Mouse (Mus musculus) lung, adult 2 months (tissue): Measurements from ENCODE around the gene Gm5089. TPM values are rescaled to one million over a fixed set of nuclear protein-coding genes. Genes with fewer than 3 reads are reported as not detected.

Experiments used
- DNase-seq: peaks from one replicate; pipeline ENCODE4 v3.0.0; 2022
- H3K4me1 ChIP-seq: fragments of 200-500 bp; 2 replicates; pipeline ENCODE4 v1.6.1; 2011; ENCODE audit warnings: low read length; ENCODE audit not compliant: control insufficient read depth, insufficient read depth
- H3K4me3 ChIP-seq: fragments of 200-500 bp; replicated peaks from 2 replicates; pipeline ENCODE3; 2011; ENCODE audit warnings: low read depth, mild to moderate bottlenecking, control low read depth, low read length; ENCODE audit errors: extremely low read depth
- CTCF ChIP-seq: fragments of 200-500 bp; IDR thresholded peaks from 2 replicates; pipeline ENCODE4 v1.5.1; 2011; ENCODE audit warnings: mild to moderate bottlenecking, low read length, control low read depth; ENCODE audit not compliant: insufficient read depth
- POLR2A ChIP-seq: fragments of 200-500 bp; IDR thresholded peaks from 2 replicates; pipeline ENCODE4 v1.6.1; 2011; ENCODE audit warnings: low read depth, mild to moderate bottlenecking, control low read depth, low read length, borderline replicate concordance; ENCODE audit errors: extremely low read depth
- WGBS: fragments of 180-500 bp; shearing (Covaris S2); methylation state at CpG from one replicate; pipeline ENCODE4 v1.1.7; 2018; 5-methylcytosine and 5-hydroxymethylcytosine counted together
- polyA plus RNA-seq: library from polyadenylated mRNA; depleted of rRNA; stranded (reverse); fragments of >200 nt; gene quantifications from 2 replicates; pipeline ENCODE4 v1.2.3, GENCODE M21; 2012

The Gm5089 gene
- polyA plus RNA-seq, 1 experiment = not detected

- H3K4me3 ChIP-seq = no peak overlapping the region
- H3K4me1 ChIP-seq = no peaks in the 10 kb centered on the region
- TF ChIP-seq POLR2A = no peak
- no peak for TF ChIP-seq CTCF
- DNase-seq = no peak
- WGBS = 88% methylated on average over 2 of the region's 2 CpGs
Observed at GRCm38 (mm10) chr14:122414786-122415185, 36.1 kb downstream of the Gm5089 start.

- TF ChIP-seq POLR2A = no peak
- no peak for TF ChIP-seq CTCF
- no peaks in the 10 kb centered on the region for H3K4me1 ChIP-seq
- DNase-seq = no peak
- WGBS = 75% methylated on average over 2 of the region's 2 CpGs
- H3K4me3 ChIP-seq = no peak overlapping the region
Observed at GRCm38 (mm10) chr14:122413542-122413928, 37.4 kb downstream of the Gm5089 start.

- DNase-seq = no peak
- TF ChIP-seq CTCF = no peak
- no peak for TF ChIP-seq POLR2A
- Histone ChIP-seq H3K4me1 (no peaks in the 10 kb centered on the region), H3K4me3 (no peak overlapping the region)
- 75% methylated on average over 2 of the region's 2 CpGs for WGBS
Observed at GRCm38 (mm10) chr14:122412841-122413541, 37.9 kb downstream of the Gm5089 start.

GRCm38 (mm10) chr14:122406541-122407219 lies 44.2 kb downstream of the Gm5089 start:
- H3K4me3 ChIP-seq = no peak overlapping the region
- WGBS = 2% methylated on average over 58 of the region's 58 CpGs
- no peaks in the 10 kb centered on the region; the same call in 1 of the 2 replicates for H3K4me1 ChIP-seq
- TF ChIP-seq CTCF (no peak), POLR2A (no peak)
- DNase-seq = no peak

- 5% methylated on average over 18 of the region's 18 CpGs for WGBS
- Histone ChIP-seq H3K4me1 (no peaks in the 10 kb centered on the region; the same call in 1 of the 2 replicates), H3K4me3 (no peak overlapping the region)
- no peak for DNase-seq
- TF ChIP-seq CTCF (no peak), POLR2A (no peak)
Observed at GRCm38 (mm10) chr14:122405897-122406540, 44.9 kb downstream of the Gm5089 start.

GRCm38 (mm10) chr14:122405236-122405635 lies 45.7 kb downstream of the Gm5089 start:
- Histone ChIP-seq H3K4me3 (no peak overlapping the region), H3K4me1 (no peaks in the 10 kb centered on the region; the same call in 1 of the 2 replicates)
- TF ChIP-seq POLR2A (no peak), CTCF (no peak)
- 71% methylated on average over 12 of the region's 12 CpGs for WGBS
- DNase-seq = no peak

GRCm38 (mm10) chr14:122404596-122405154 lies 46.2 kb downstream of the Gm5089 start:
- 88% methylated on average over 7 of the region's 7 CpGs for WGBS
- no peak for DNase-seq
- TF ChIP-seq CTCF = no peak
- TF ChIP-seq POLR2A = no peak
- Histone ChIP-seq H3K4me3 (no peak overlapping the region), H3K4me1 (no peaks in the 10 kb centered on the region; the same call in 1 of the 2 replicates)

- Histone ChIP-seq H3K4me3 (no peak overlapping the region), H3K4me1 (no peaks in the 10 kb centered on the region; the same call in 1 of the 2 replicates)
- WGBS = 81% methylated on average over 3 of the region's 3 CpGs
- no peak for DNase-seq
- no peak for TF ChIP-seq CTCF
- TF ChIP-seq POLR2A = no peak
Observed at GRCm38 (mm10) chr14:122403422-122403940, 47.4 kb downstream of the Gm5089 start.

- H3K4me1 ChIP-seq = no peaks in the 10 kb centered on the region; the same call in 1 of the 2 replicates
- H3K4me3 ChIP-seq = no peak overlapping the region
- WGBS = 64% methylated on average over 12 of the region's 12 CpGs
- no peak for TF ChIP-seq POLR2A
- no peak for TF ChIP-seq CTCF
- no peak for DNase-seq
Observed at GRCm38 (mm10) chr14:122402716-122403258, 48.1 kb downstream of the Gm5089 start.
